Mouse (Mus musculus) kidney, adult 2 months (tissue): ENCODE measurements around the gene Mylk. TPM values are rescaled to one million over a fixed set of nuclear protein-coding genes. Genes with fewer than 3 reads are reported as not detected.

ENCODE experiments used
- DNase-seq: peaks from one replicate; pipeline ENCODE4 v3.0.0; 2021
- H3K27ac ChIP-seq: fragments of 200-500 bp; 2 replicates; pipeline ENCODE4 v1.5.1; 2012; ENCODE audit warnings: low read depth, low read length, control low read depth, inconsistent platforms; ENCODE audit not compliant: insufficient read depth
- H3K27me3 ChIP-seq: fragments of 200-500 bp; replicated peaks from 2 replicates; pipeline ENCODE4 v1.6.1; 2012; ENCODE audit warnings: mild to moderate bottlenecking, moderate library complexity, low read length, inconsistent platforms; ENCODE audit not compliant: control insufficient read depth, insufficient read depth
- H3K36me3 ChIP-seq: fragments of 200-500 bp; 2 replicates; pipeline ENCODE4 v1.6.1; 2012; ENCODE audit warnings: mild to moderate bottlenecking, moderate library complexity, low read length, inconsistent platforms; ENCODE audit not compliant: control insufficient read depth, insufficient read depth
- H3K4me1 ChIP-seq: fragments of 200-500 bp; 2 replicates; pipeline ENCODE4 v1.6.1; 2011; ENCODE audit warnings: low read length; ENCODE audit not compliant: control insufficient read depth, insufficient read depth
- H3K4me3 ChIP-seq: fragments of 200-500 bp; 2 replicates; pipeline ENCODE4 v1.5.1; 2011; ENCODE audit warnings: mild to moderate bottlenecking, low read depth, low read length, control low read depth; ENCODE audit not compliant: insufficient read depth
- CTCF ChIP-seq: fragments of 200-500 bp; conservative IDR thresholded peaks from 2 replicates; pipeline ENCODE4 v1.5.1; 2011; ENCODE audit warnings: low read depth, mild to moderate bottlenecking, control low read depth, low read length, moderate library complexity, mixed read lengths; ENCODE audit not compliant: insufficient read depth, insufficient read length
- POLR2A ChIP-seq: fragments of 200-500 bp; IDR thresholded peaks from one replicate; pipeline ENCODE4 v1.6.1; 2011; ENCODE audit warnings: low read depth, low read length, control low read depth
- WGBS: fragments of 180-500 bp; shearing (Covaris S2); methylation state at CpG from one replicate; pipeline ENCODE4 v1.1.7; 2018; 5-methylcytosine and 5-hydroxymethylcytosine counted together
- polyA plus RNA-seq: library from polyadenylated mRNA; depleted of rRNA; stranded (reverse); fragments of >200 nt; gene quantifications from 2 replicates; pipeline ENCODE4 v1.2.3, GENCODE M21; 2012; rRNA removed

Gene Mylk
- polyA plus RNA-seq, 1 experiment: 64.7 TPM

- TF ChIP-seq POLR2A (no peak), CTCF (no peak)
- no peak for DNase-seq
- no peak overlapping the region for H3K4me3 ChIP-seq
These were observed 301.2 kb downstream of the Mylk start for GRCm38 (mm10) chr16:35046081-35046775.

GRCm38 (mm10) chr16:35047272-35047969 is 302.4 kb downstream of the Mylk start:
- DNase-seq: no peak
- H3K36me3 ChIP-seq: no peaks in the 10 kb centered on the region; the same call in 1 of the 2 replicates
- peaks cover 10% of the 10 kb centered on the region for H3K4me1 ChIP-seq
- TF ChIP-seq CTCF: no peak
- no peak for TF ChIP-seq POLR2A
- no peaks in the 10 kb centered on the region for H3K27me3 ChIP-seq
- H3K27ac ChIP-seq: no peak overlapping the region
- 80% methylated on average over 6 of the region's 6 CpGs for WGBS
- H3K4me3 ChIP-seq: no peak overlapping the region

More at GRCm38 (mm10) chr16:35046081-35046775, 301.2 kb downstream of the Mylk start:
- no peaks in the 10 kb centered on the region; the same call in 1 of the 2 replicates for H3K36me3 ChIP-seq
- WGBS: 85% methylated on average over 6 of the region's 6 CpGs
- H3K27me3 ChIP-seq: no peaks in the 10 kb centered on the region
- H3K27ac ChIP-seq: no peak overlapping the region
- peaks cover 11% of the 10 kb centered on the region for H3K4me1 ChIP-seq

- H3K27me3 ChIP-seq: no peaks in the 10 kb centered on the region
- H3K27ac ChIP-seq: no peak overlapping the region; the same call in 1 of the 2 replicates
- no peak overlapping the region for H3K4me3 ChIP-seq
- H3K36me3 ChIP-seq: no peaks in the 10 kb centered on the region
- TF ChIP-seq POLR2A (no peak), CTCF (no peak)
- WGBS: 53% methylated on average over 5 of the region's 5 CpGs
- peaks cover 10% of the 10 kb centered on the region for H3K4me1 ChIP-seq
- peak; percentile 60 for DNase-seq
These were observed 306.1 kb downstream of the Mylk start for GRCm38 (mm10) chr16:35051066-35051465.

Other genes starting within 250 kb of the Mylk start
- gene Kalrn, start 171.7 kb upstream of the Mylk start, polyA plus RNA-seq: 8.5 and 8.6 TPM in 2 replicates
- 0.41 TPM in 1 of 2 replicates, not detected in the other for gene Ropn1, start 95.3 kb upstream of the Mylk start, polyA plus RNA-seq
- gene Ccdc14, start 54.6 kb upstream of the Mylk start, polyA plus RNA-seq: 0.88 and 0.91 TPM in 2 replicates